In the genomic region with DNA sequence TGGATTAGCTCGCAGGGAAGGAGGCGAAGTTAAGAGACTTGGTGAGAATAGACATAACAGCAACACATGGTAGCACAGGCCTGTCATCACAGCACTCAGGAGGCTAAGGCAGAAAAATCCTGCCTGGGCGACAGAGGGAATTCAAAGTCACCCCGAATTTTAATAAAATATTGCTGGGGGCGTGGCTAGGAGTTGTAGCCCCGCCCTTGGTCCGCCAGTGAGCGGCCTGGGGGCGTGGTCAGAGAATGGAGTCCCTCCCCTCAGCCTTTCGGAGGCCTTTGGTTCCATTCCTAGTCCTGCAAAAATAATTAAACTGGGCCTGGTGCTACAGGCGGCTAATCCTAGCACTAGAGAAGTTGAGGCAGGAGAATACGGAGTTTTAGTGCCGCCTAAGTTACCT, we compare ENCODE assay signal across 10 mouse cellular contexts. TPM values are rescaled to one million over a fixed set of nuclear protein-coding genes. Genes with fewer than 3 reads are reported as not detected.
DNase-seq lines count a peak whose midpoint lies in the region; ATAC-seq and TF ChIP-seq lines count a peak whose summit lies in the region.
"Had no signal": no experiment of that assay in that cellular context is flagged by ENCODE, and none has a peak within 500 bp of the region (broad histone marks: within the 10 kb centered on the region; RNA-seq: fewer than 3 reads in every experiment).

No protein-coding gene starts in this region.

- no peak for ATAC-seq in kidney, postnatal 0 days (replicated peaks; ENCODE audit: low FRiP score, low read depth)
- ATAC-seq in liver, embryonic 12.5 days: no peak

- peaks cover 7% of the 10 kb centered on the region; the same call in 1 of the 2 replicates for H3K27me3 ChIP-seq in kidney, postnatal 0 days (ENCODE audit: insufficient read depth, low read length)
- H3K27me3 ChIP-seq in liver, embryonic 12.5 days (replicated peaks): peaks cover 31% of the 10 kb centered on the region

- intact Hi-C loops in gastrocnemius, adult 2 months (cut with DNase I): no loop called here

- H3K36me3 ChIP-seq in kidney, postnatal 0 days (ENCODE audit: insufficient read depth, low read length): no peaks in the 10 kb centered on the region
- H3K36me3 ChIP-seq in liver, embryonic 12.5 days: peaks cover 2% of the 10 kb centered on the region; the same call in 1 of the 2 replicates

- H3K4me3 ChIP-seq in kidney, postnatal 0 days (replicated peaks; ENCODE audit: low read depth, low read length): no peak overlapping the region
- H3K4me3 ChIP-seq in liver, embryonic 12.5 days: peak overlapping the region; percentile 62
- no peak overlapping the region for H3K4me3 ChIP-seq in gastrocnemius, adult 2 months

- no peak overlapping the region for H3K9ac ChIP-seq in kidney, postnatal 0 days (ENCODE audit: low read depth, low read length)
- H3K9ac ChIP-seq in liver, embryonic 12.5 days: peak overlapping the region; percentile 51

- TF ChIP-seq CTCF in kidney, postnatal 0 days (IDR thresholded peaks at IDR 0.05; ENCODE audit: low read depth): no peak
- no peak for TF ChIP-seq CTCF in gastrocnemius, adult 2 months (IDR thresholded peaks at IDR 0.05)

- peak; percentile 41 for DNase-seq in kidney, postnatal 0 days (ENCODE audit: low spot score)
- DNase-seq in kidney, adult 11 months: no peak
- peak; percentile 65 for DNase-seq in ES-CJ7 (ENCODE audit: low read depth, low spot score)
- peak; percentile 22 for DNase-seq in embryo, embryonic 10.5 days (ENCODE audit: low spot score)
- DNase-seq in gastrocnemius, adult 2 months: no peak
- DNase-seq in right cerebral cortex, adult 18-20 months: no peak
- DNase-seq in frontal cortex, adult 2 months (ENCODE audit: extremely low spot score in 1 of 2, low spot score in 1 of 2): no peak

- H3K4me1 ChIP-seq in kidney, postnatal 0 days (replicated peaks; ENCODE audit: insufficient read depth, low read length): peaks cover 7% of the 10 kb centered on the region; the same call in 1 of the 2 replicates
- H3K4me1 ChIP-seq in liver, embryonic 12.5 days: peaks cover 78% of the 10 kb centered on the region

- 16% methylated on average over 13 of the region's 13 CpGs for whole genome bisulfite sequencing in kidney, postnatal 0 days
- 8% methylated on average over 13 of the region's 13 CpGs for WGBS in liver, embryonic 12.5 days (ENCODE audit: insufficient replicate concordance)

- no peak overlapping the region for H3K27ac ChIP-seq in kidney, postnatal 0 days
- H3K27ac ChIP-seq in liver, embryonic 12.5 days: peak overlapping the region; percentile 91
- no peak overlapping the region for H3K27ac ChIP-seq in gastrocnemius, adult 2 months

- no peak overlapping the region for H3K4me2 ChIP-seq in kidney, postnatal 0 days (ENCODE audit: low read length)
- peak overlapping the region; percentile 94 for H3K4me2 ChIP-seq in liver, embryonic 12.5 days

- no peaks in the 10 kb centered on the region for H3K9me3 ChIP-seq in kidney, postnatal 0 days (replicated peaks; ENCODE audit: low read length)
- no peaks in the 10 kb centered on the region for H3K9me3 ChIP-seq in liver, embryonic 12.5 days (replicated peaks)

RNA-seq across cellular contexts. Expression of a gene that starts 3.2 kb away (rescaled TPM):
- polyA plus RNA-seq in kidney, postnatal 0 days (2015; fragmentation: Nextera tagmentation; extraction: Ambion mirVana): 0.09 and 0.16 TPM in 2 replicates
- 0.02 and 0.08 TPM in 2 replicates for polyA plus RNA-seq in liver, embryonic 12.5 days (2016; fragmentation: Nextera tagmentation; extraction: Ambion mirVana)
- total RNA-seq in gastrocnemius, adult 2 months (2021): not detected
- polyA plus RNA-seq in frontal cortex, adult 2 months (2012; rRNA removed): 0.22 and 0.25 TPM in 2 replicates
- total RNA-seq: hematopoietic stem cell, adult 5-6 weeks; liver, adult 2 months had no signal
- polyA plus RNA-seq: liver, adult 2 months had no signal

RNA-seq across cellular contexts. Expression of a gene that starts 25.6 kb away (rescaled TPM):
- polyA plus RNA-seq in kidney, postnatal 0 days (2015; fragmentation: Nextera tagmentation; extraction: Ambion mirVana): 16.8 and 17.3 TPM in 2 replicates
- 23.2 and 23.9 TPM in 2 replicates for polyA plus RNA-seq in liver, embryonic 12.5 days (2016; fragmentation: Nextera tagmentation; extraction: Ambion mirVana)
- total RNA-seq in gastrocnemius, adult 2 months (2021): 10 to 100 TPM in 1 of 2 experiments, 1 to 10 TPM in 1; 9.8 to 10.4 TPM
- polyA plus RNA-seq in frontal cortex, adult 2 months (2012; rRNA removed): 45.5 and 49.0 TPM in 2 replicates

RNA-seq across cellular contexts. Expression of a gene that starts 41.1 kb away (rescaled TPM):
- not detected in 2 replicates for polyA plus RNA-seq in kidney, postnatal 0 days (2015; fragmentation: Nextera tagmentation; extraction: Ambion mirVana)
- 0.29 and 0.33 TPM in 2 replicates for polyA plus RNA-seq in liver, embryonic 12.5 days (2016; fragmentation: Nextera tagmentation; extraction: Ambion mirVana)
- total RNA-seq in gastrocnemius, adult 2 months (2021): not detected
- 0.02 and 0.04 TPM in 2 replicates for polyA plus RNA-seq in frontal cortex, adult 2 months (2012; rRNA removed)
- total RNA-seq: hematopoietic stem cell, adult 5-6 weeks; liver, adult 2 months had no signal
- polyA plus RNA-seq: liver, adult 2 months had no signal

RNA-seq across cellular contexts. Expression of a gene that starts 41.4 kb away (rescaled TPM):
- polyA plus RNA-seq in kidney, postnatal 0 days (2015; fragmentation: Nextera tagmentation; extraction: Ambion mirVana): 8.1 and 8.8 TPM in 2 replicates
- 24.0 and 24.7 TPM in 2 replicates for polyA plus RNA-seq in liver, embryonic 12.5 days (2016; fragmentation: Nextera tagmentation; extraction: Ambion mirVana)
- total RNA-seq in gastrocnemius, adult 2 months (2021): 1 to 10 TPM in 1 of 2 experiments, under 1 TPM in 1; 0.92 to 1.9 TPM
- polyA plus RNA-seq in frontal cortex, adult 2 months (2012; rRNA removed): 37.9 and 41.5 TPM in 2 replicates

RNA-seq across cellular contexts. Expression of a gene that starts 54.4 kb away (rescaled TPM):
- 104 and 121 TPM in 2 replicates for polyA plus RNA-seq in kidney, postnatal 0 days (2015; fragmentation: Nextera tagmentation; extraction: Ambion mirVana)
- polyA plus RNA-seq in liver, embryonic 12.5 days (2016; fragmentation: Nextera tagmentation; extraction: Ambion mirVana): 86.4 and 88.9 TPM in 2 replicates
- 10 to 100 TPM; 60.6 to 61.7 TPM for total RNA-seq in gastrocnemius, adult 2 months (2021)
- polyA plus RNA-seq in frontal cortex, adult 2 months (2012; rRNA removed): 253 and 271 TPM in 2 replicates

Comparison
In these comparisons a context has a peak if more than half of its experiments do, and no peak if none do; other contexts are left out.
1. DNase-seq: peak in kidney, postnatal 0 days (single experiment), ES-CJ7 (single experiment) and embryo, embryonic 10.5 days (single experiment); none in kidney, adult 11 months (single experiment), gastrocnemius, adult 2 months (single experiment), right cerebral cortex, adult 18-20 months (single experiment) and frontal cortex, adult 2 months (0 of 2).